ENCODE assay signal across 16 mouse cellular contexts in genomic region chr3:49648040-49648894, GRCm38 (mm10).
A peak's percentile ranks its signal among the peaks of the same experiment; 100 is the strongest.
DNase-seq lines count a peak whose midpoint lies in the region; ATAC-seq and TF ChIP-seq lines count a peak whose summit lies in the region.
"Had no signal": no experiment of that assay in that cellular context is flagged by ENCODE, and none has a peak within 500 bp of the region (broad histone marks: within the 10 kb centered on the region; RNA-seq: fewer than 3 reads in every experiment).

No protein-coding gene starts in this region.

- WGBS in lung, embryonic 14.5 days = 64% methylated on average over 5 of the region's 5 CpGs
- 84% methylated on average over 5 of the region's 5 CpGs for WGBS in embryonic facial prominence, embryonic 14.5 days

- no peak overlapping the region for H3K4me2 ChIP-seq in lung, embryonic 14.5 days
- no peak overlapping the region for H3K4me2 ChIP-seq in embryonic facial prominence, embryonic 14.5 days (ENCODE audit: low read depth, low read length)
- H3K4me2 ChIP-seq: embryonic facial prominence, embryonic 15.5 days; heart, embryonic 13.5 days had no signal

- no peak for ATAC-seq in lung, embryonic 14.5 days (ENCODE audit: insufficient read depth)
- no peak for ATAC-seq in embryonic facial prominence, embryonic 14.5 days (ENCODE audit: low read depth)
- ATAC-seq: CD4-positive, CD25-positive, alpha-beta regulatory T cell, adult 4 months had no signal

- peak; percentile 84 for DNase-seq in heart, adult 11 months
- no peak for DNase-seq in heart, adult 8-10 months (ENCODE audit: low spot score)
- DNase-seq in lung, embryonic 14.5 days = peak; percentile 86
- no peak for DNase-seq in lung, postnatal 36 days
- peak; percentile 76 for DNase-seq in embryonic facial prominence, embryonic 14.5 days (ENCODE audit: low spot score)
- DNase-seq in cerebellum, adult 11 months = no peak
- no peak for DNase-seq in ovary, adult 18-20 months (ENCODE audit: low spot score)
- DNase-seq: adrenal gland, postnatal 14 days; cerebellum, postnatal 36 days; heart, postnatal 4 days; lung, adult 18-20 months; midbrain, embryonic 14.5 days; thymus, adult 18-20 months had no signal

- no peaks in the 10 kb centered on the region for H3K27me3 ChIP-seq in lung, embryonic 14.5 days (ENCODE audit: insufficient read depth, low read length)
- H3K27me3 ChIP-seq in embryonic facial prominence, embryonic 14.5 days (replicated peaks; ENCODE audit: control insufficient read depth, insufficient read depth, low read length) = no peaks in the 10 kb centered on the region
- H3K27me3 ChIP-seq: embryonic facial prominence, embryonic 15.5 days; heart, embryonic 13.5 days had no signal

- peak overlapping the region; percentile 67; the same call in 1 of the 2 replicates for H3K27ac ChIP-seq in lung, embryonic 14.5 days (ENCODE audit: low read depth)
- no peak overlapping the region for H3K27ac ChIP-seq in embryonic facial prominence, embryonic 14.5 days (replicated peaks; ENCODE audit: low read depth, low read length)
- H3K27ac ChIP-seq: embryonic facial prominence, embryonic 15.5 days; heart, embryonic 13.5 days had no signal

- H3K4me3 ChIP-seq in lung, embryonic 14.5 days (ENCODE audit: low read depth, low read length) = no peak overlapping the region
- H3K4me3 ChIP-seq in embryonic facial prominence, embryonic 14.5 days (ENCODE audit: low read depth, low read length) = no peak overlapping the region
- H3K4me3 ChIP-seq: embryonic facial prominence, embryonic 15.5 days; heart, embryonic 13.5 days had no signal

- no peaks in the 10 kb centered on the region for H3K9me3 ChIP-seq in lung, embryonic 14.5 days (ENCODE audit: low read depth, low read length)
- H3K9me3 ChIP-seq in embryonic facial prominence, embryonic 14.5 days (ENCODE audit: control insufficient read depth, low read length) = no peaks in the 10 kb centered on the region
- H3K9me3 ChIP-seq: embryonic facial prominence, embryonic 15.5 days; heart, embryonic 13.5 days had no signal

- H3K4me1 ChIP-seq in lung, embryonic 14.5 days (ENCODE audit: insufficient read depth) = no peaks in the 10 kb centered on the region
- peaks cover 5% of the 10 kb centered on the region; the same call in 1 of the 2 replicates for H3K4me1 ChIP-seq in embryonic facial prominence, embryonic 14.5 days (ENCODE audit: control insufficient read depth, insufficient read depth, low read length)
- H3K4me1 ChIP-seq: heart, embryonic 13.5 days had no signal

- no peak overlapping the region for H3K9ac ChIP-seq in lung, embryonic 14.5 days
- H3K9ac ChIP-seq in embryonic facial prominence, embryonic 14.5 days (ENCODE audit: low read depth, low read length) = no peak overlapping the region
- H3K9ac ChIP-seq: embryonic facial prominence, embryonic 15.5 days; heart, embryonic 13.5 days had no signal

- no peaks in the 10 kb centered on the region for H3K36me3 ChIP-seq in lung, embryonic 14.5 days (ENCODE audit: insufficient read depth)
- no peaks in the 10 kb centered on the region for H3K36me3 ChIP-seq in embryonic facial prominence, embryonic 14.5 days (ENCODE audit: control insufficient read depth, insufficient read depth, low read length)
- H3K36me3 ChIP-seq: embryonic facial prominence, embryonic 15.5 days; heart, embryonic 13.5 days had no signal

- no peak for TF ChIP-seq CTCF in lung, embryonic 14.5 days (IDR thresholded peaks at IDR 0.05; ENCODE audit: low read depth)

Comparison
In these comparisons a context has a peak if more than half of its experiments do, and no peak if none do; other contexts are left out.
1. DNase-seq: peak in heart, adult 11 months (single experiment), lung, embryonic 14.5 days (single experiment) and embryonic facial prominence, embryonic 14.5 days (single experiment); none in heart, adult 8-10 months (single experiment), lung, postnatal 36 days (single experiment), cerebellum, adult 11 months (single experiment) and ovary, adult 18-20 months (single experiment).